Mouse (Mus musculus) yolk sac, embryonic 10.5 days (tissue): ENCODE results near the gene Bach2.

Experiments
- DNase-seq: peaks from one replicate; pipeline ENCODE4 v3.0.0-alpha.2; 2017; ENCODE audit warnings: low spot score

Gene Bach2

DNA sequence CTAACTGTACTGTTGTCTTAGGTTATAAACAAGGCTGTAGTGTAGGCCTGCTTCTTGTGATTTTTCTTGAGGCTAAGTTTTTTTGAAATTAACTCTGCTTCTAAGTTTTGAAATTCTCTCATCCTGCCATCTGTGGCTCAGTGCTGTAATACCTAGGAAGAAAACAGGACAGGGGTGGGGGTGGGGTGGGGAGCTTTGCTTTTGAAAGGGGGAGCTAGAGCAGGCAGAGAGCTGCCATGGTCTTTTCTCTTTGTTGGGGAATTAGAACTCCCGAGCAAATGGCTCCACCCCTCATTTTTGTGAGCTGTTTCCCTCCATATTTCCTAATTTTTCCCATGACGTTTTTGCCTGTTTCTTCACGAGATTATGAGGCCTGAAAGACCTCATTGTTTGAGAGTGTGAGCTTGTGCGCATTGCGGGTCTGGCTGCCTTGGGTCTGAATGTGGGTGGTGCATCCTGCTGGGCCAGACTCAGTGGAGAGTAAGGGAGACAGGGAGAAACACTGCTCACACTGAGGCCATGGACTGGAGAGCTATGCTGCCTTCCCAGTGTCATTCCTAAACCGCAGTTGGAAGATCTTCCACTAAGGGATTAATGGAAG is 58.6 kb downstream of the Bach2 start:
- DNase-seq = no peak

DNA sequence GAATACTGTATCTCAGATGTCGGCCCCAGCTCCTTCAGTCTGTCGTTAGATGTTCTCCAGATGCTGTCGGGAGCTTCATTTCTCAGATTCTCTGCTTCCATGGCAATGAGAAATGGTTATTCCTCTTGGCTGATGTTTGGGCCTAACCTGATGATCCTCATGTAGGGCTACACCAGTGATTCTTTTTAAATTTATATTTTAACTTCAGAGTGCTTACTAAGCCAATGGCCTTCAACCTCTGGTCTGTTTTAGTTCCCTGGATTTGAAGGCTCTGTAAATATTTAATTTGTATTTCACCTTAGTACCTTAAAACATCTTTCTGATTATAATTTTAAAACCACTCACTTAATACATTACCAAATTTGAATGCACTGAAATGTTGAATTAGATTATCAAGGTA is 60.6 kb downstream of the Bach2 start:
- DNase-seq = no peak

DNA sequence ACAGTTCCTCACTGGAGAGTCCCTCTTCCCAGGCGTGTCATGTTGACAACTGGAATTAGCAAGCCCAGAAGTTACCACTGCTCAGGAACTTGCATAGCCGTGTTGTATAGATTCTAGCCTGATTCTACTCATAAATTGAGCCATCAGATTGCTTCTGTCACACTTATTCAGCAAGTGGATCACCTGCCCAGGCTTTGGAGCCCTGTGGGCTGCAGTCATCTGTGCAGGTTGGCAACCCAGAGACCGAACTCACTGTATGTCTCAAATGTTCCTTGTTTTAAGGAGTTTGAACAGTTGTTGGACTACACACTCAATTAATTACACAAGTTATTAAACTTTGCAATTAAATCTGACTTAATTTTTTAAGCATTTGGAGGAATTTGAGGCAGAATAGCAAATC is 61.4 kb downstream of the Bach2 start:
- DNase-seq = no peak

DNA sequence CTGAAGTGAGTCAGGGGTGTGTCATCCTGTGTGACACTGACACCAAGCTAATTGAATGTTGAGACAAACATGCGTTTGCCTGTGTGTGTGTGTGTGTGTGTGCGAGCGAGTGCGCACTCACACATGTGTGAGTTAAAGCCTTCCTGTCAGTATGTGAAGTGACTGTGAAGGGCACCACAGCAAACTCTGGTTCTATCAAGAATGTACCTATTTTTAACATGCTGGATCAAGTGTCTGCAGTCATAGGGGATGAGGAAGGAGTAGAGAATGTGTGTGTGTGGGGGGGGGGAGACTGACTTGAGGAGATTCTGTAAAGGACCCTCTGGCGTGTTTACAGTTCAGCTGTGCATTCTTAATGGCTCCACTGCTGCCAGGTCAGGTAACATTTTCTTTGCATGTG is 64.1 kb downstream of the Bach2 start:
- DNase-seq = no peak

DNA sequence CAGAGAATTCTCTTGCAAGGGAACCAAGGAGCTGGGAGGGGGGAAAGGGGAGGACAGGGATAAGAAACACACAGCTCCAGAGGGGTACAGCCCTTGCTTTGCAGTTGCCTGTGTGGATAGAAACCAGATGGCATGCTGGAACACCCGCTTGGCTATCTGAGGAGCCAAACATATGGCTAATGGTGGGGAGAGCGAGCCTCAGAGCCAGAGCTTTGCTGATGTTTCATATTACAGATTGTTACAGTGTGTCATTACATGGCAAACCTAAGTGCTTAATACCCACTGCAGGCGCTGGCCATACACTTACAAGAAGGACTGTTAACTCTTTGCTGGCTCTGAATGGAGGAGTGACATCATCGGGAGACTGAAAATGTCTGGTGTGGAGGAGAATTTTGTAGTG is 64.5 kb downstream of the Bach2 start:
- peak; percentile 60 for DNase-seq

DNA sequence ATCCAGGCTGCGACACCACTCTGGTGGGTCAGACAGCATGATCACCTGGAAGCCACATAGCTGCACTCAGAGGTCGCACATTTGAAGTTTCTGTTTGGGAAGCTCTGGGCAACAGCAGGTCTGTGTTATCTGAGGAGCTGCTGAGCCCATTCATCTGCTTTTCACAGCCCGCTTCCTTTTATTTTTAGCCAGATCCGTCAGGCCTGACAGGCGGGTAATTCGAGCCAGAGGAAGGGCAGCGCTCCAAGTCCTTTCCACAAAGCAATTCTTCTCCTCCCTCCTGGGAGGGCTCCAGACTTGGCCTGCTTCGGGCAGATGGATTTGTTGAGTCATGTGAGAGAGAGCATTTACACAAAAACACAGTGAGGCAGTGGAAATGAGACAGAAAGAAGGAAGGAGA is 65.1 kb downstream of the Bach2 start:
- DNase-seq = peak; percentile 79

DNA sequence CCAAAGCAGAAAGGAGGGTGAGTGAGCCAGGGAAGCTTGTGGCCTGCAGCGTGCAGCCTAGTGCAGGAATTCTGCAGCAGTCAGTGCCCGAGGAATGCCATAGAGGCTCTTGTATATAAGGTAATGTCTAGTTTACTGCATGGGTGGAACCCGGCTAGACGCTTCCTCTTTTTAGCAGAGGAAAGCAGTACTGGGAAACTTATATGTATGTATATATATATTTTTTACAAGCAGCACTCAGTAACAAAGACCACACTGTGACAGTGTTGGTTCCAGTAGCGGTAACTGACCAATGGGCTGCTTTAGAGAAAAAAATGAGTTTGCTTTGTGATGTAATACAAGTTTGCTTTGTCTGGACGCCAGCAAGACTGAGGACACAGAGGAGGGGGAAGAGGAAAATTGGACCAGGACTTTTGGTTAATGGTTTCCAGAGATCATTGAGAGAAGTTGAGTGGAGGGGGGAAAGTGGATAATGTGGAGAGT is 65.7 kb downstream of the Bach2 start:
- no peak for DNase-seq

DNA sequence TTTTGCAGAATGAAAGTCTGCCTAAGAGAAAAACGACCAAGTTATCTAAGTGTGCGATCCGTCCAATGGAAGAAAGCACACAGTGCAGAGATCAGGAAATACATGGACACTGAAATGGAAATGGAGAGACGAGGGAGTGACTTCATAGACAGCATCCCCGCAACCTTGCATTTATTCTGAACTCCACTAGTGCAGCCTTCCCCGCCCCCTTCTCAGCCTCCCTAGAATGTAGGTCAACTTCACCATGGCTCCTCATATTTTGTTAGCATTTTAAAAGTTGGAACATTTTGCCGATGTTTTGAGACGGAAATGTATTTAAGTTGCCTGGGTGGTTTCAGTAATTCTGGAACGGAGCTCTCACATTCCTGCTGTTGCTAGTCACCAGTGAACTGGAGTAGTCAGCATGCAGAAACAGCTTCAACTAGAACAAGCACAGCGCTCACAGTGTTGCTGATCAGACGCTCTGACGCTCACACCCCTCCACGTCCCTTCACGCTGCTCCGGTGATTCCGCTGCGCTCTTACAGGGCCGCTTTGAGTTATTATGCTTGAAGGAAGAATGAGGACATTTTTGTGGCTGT is 66.5 kb downstream of the Bach2 start:
- no peak for DNase-seq

DNA sequence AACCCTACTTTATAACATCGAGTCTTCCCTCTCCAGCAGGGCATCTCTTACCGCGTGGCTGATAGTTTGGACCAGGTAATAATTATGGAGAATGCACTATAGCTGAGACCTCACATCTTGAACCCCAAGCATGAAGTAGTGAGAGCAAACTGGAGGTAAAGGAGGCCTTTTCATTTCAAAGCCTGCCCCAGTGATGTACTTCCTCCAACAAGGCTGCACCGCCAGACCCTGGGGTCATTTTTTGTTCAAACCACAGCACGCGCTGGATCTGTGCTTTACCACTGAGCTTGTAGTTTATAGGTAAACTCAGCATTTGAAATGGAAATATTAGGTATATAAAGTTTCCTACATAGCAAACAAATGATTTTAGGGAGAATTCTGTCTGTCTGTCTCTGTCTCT is 67.1 kb downstream of the Bach2 start:
- DNase-seq = no peak

DNA sequence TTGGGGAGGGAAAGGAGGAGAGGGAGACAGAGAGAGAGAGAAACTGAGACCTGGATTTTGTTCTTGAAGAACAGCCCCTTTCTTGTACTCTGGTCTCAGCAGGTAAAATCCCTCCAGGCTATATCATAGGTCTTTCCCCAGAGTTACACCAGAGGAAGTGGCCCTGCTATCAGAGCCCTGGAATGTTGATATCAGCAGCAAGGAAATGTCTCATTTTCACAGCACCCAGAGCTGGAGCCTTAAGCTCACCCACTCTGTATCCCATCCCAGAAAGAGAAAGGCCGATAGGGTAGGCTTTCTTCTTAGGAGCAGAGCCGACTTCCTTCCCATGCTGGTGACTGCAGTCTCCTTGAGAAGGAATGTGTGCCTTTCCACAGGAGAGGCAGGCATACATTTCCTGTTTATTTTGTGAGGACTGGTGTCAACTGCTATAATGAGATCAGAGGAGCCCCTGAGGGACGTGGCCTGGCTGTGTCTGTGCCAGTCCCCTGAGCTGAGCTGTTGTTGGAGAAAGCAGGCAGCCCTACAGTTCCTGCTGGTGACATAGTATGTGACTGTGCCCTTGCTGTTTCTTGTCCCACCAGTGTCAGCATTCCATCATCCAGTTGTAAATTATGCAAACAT is 67.7 kb downstream of the Bach2 start:
- no peak for DNase-seq

DNA sequence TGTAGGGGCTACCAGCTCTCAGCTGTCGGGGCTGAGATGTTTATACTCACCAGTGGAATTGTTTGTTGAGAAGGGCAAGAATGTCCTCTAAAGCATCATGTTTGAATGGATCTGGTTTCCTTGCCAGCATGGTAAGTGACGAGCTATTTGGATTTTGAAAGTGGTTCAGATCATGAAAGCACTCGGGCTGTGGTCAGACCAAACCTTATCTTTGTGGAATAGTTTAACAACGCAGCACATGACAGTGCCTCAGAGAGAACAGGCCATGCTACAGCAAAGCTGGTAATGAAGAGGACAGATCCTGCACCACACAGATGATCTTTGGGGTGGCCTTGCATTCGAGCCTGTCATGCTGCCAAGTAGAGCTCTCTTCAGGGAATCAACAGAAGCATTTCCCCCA is 68.6 kb downstream of the Bach2 start:
- DNase-seq = no peak

DNA sequence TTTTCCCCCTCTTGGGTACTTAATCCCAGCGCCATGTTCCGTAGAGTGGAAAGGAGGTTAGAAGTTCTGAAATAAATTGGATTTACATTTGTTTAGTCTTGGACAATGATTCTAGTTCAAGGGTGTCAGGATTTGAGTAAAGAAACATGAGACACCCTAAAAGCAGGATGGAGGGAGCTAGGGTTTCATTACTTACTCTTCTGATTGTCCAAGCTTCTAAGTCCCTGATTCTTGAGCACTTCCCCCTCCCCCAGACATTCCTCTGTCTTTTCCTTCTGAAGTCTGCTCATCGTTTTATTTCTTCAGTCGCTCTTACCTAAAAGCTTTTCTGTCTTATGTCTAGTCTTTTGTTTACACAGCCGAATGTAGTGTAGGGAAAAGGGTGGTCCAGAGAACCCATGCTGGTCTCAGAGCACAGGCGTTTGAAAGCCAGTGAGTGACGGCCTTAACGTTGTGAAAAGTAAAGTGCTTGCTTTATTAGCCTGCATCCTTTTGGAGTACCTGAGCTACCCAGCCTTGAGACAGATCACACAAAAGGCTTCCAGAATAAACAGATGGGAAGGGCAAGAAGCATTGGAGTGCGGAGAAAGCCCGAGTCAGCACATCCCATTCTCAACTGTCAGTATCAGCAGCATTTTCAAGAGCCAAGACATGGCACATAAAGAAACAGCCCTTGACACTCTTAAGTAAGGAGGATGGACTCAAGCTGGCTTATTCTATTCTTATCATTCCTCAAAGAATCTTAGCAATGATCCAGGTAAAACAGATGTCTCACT is 73.8 kb downstream of the Bach2 start:
- no peak for DNase-seq

DNA sequence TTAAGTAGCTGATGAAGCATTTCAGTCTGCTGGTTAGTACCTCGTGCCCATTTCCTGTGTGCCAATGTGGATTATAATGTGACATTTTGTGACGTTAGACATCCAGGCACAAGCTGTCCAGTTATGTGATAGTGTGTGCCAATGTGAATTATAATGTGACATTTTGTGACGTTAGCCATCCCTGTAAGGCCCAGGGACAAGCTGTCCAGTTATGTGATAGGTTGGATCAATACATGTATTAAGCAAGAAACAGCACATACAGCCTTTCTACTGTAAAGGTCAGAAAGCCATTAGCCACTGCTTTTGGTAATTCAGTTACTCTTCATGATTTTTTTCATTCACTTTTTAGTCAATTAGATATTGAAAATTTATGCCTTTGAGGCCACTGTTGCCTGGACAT is 76.3 kb downstream of the Bach2 start:
- no peak for DNase-seq

DNA sequence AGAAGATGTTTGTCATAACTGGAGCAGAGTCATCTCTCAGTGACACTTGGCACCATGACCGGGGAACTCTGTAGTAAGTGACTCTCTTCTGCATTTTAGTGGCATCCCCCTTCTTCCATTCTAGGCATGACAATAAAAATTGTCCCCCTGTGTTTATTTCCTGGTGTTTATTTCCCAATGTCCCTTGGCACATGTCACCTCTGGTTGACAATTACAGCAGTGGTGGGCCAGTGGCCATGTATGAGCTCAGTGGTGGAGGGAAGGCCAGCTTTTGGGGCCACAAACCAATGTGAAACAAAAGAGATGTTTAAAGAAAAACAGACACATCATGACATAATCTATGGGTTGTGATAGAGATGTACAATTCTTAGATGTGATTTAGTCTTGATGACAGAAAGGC is 80.0 kb downstream of the Bach2 start:
- DNase-seq = no peak

DNA sequence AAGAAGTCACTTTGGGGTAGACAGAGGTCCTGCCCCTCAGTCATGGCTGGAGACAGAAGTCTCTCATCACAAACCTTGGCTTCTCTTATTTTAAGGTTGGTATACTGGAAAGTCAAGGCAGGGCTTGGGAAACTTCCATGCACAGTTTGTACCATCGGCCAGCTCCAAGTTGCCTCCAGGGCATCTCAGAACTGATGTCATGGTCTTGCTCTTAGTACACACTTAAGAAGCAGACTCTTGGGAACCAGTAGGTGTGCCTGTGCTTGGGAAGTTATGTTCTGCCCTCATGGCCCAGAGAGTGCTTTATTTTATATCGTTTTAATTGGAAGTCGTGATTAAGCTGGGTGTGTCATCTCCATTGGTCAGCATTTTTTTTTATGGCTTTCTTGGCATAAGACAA is 80.7 kb downstream of the Bach2 start:
- DNase-seq = no peak

DNA sequence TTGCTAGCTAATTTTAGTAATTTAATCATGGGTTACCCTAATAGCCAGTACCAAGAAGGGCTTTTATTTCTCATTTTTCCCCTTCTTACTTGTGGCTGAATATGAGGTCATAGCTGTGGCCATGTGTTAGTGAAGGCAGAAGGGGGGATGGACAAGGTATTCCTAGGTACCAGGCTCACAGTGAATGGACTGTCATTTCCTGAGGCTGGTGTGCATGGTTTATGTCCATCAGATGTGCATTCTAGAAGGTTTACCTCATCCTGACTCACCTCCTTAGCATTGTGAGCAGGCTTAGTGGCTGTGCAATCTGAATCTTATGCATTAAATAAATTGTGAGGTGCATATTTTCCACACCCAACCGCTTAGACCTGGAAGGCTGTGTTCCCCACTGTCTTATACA is 81.4 kb downstream of the Bach2 start:
- DNase-seq = no peak

DNA sequence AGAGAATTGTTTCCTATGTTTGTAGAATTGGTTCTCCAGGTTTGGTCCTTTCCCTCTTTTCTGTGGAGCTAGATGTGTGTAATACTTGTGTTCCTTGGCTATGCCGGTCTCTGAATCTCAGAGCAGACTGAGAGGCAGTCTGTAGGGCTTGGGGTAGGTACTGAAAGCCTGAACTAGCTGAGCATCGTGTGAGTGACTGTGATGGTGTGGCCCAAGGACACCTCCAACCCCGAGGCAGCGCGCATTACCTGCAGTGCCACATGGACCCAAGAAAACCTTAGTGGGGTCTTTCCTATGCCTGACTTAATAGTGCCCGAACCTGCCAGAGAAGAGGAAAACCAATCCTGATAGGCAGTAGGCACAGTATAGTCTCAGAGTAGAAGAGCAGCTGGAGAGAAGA is 85.5 kb downstream of the Bach2 start:
- no peak for DNase-seq

DNA sequence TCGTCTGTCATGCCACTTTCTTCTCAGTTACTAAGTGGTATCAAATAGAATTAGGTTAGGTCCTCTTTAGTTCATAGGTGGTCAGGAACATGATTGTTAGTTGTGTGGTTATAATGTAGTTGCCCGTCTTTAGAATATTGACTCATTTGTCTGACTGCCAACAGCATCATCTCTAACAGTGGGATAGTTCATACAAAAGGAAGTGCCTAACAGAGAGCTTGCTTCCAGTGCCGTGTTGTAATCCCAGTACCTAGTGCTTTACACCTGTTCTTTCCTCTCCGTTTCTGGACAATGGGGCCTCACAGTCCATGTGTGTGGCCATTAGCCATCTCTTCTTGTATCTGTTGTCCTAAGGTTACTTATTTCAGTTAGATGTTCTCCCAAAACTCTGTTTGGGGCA is 86.4 kb downstream of the Bach2 start:
- DNase-seq = no peak

DNA sequence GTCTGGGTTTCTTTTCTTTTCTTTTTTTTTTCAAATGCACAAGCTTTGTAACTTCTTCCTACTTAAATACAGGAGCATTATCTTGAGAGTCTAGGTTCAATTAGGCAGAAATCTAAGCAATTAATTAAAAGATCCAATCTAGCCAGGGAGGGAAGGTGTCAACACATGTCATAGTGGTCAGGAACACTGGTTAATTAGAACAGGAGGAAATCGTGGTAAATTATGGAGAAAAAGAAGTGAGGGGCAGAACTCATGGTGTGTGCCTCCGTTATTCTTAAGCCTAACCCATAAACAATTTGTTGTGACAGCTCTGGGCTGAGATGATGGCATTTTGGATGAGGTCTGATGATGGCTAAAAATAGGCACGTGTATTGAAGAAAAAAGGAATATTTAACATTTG is 87.0 kb downstream of the Bach2 start:
- no peak for DNase-seq

DNA sequence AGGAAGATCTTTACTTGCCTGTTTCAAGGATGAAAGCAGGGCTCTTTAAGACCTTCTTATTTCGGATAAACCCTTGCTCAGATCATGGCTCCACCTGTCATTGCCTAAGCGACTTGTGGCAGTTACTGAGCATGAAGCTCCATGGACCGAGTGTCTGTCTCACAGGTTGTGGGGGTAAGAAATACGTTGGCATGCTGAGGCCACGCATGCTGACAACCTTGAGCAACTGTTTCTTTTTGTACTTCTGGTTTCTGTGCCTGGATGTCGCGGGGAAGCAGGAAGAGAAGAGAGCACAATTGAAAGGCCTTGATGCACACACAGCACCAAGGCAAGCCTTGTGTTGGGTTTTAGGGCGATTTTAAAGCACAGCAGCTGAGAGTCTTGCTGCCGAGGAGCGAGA is 87.7 kb downstream of the Bach2 start:
- DNase-seq = no peak

DNA sequence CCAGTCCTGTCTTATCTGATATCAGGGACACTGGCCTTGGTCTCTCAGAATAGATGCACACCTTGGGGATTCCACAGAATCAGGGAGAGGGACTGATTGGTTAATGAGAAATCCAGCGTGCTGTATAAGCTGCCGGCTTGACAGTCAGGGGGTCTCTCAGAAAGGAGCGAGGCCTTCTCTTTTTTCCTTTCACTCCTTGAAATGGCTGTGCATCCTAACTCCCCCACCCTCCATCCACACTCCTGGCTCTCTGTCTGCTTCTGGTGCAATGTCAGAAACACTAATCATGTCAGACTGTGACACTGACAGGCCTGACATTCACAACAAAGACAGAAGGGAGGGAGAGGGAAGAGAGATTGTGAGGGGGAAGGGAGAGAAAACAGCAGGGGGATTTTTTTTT is 88.3 kb downstream of the Bach2 start:
- no peak for DNase-seq

DNA sequence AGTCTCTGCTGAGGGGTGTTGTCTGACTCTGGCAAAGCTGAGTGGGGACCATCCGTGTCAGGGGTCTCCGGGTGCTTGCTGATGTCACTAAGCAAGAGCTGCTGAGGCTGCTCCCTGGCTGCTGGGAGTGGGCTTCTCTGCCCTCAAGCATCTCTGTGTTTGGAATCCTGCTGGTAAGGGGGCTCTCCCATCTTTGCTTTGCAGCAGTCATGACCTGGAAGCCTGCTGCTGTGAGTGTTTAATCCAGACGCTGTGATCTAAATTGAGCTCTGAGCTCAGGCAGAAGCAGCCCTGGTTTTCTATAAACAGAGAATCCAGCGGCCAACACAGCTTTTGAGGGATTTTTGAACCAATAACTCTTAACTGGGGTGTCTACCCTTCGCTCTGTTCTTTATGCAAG is 89.0 kb downstream of the Bach2 start:
- no peak for DNase-seq

DNA sequence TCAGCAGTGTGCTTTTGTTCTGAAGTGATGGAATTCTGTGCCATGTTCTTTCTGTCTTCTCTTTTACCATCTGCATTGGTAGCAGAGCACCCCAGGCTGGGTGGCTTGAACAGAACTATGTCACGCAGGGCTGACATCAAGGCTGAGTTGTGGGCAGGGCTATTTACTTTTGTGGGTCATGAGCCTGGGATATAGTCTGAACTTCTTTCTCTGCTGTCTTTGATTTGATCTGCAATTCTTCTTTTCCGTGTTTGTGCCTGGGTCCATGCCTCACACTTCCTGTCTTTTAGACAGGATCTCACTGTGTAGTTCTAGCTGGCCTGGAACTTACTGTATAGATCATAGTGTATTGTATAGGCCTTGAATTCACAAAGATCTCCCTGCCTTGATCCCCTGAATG is 90.0 kb downstream of the Bach2 start:
- no peak for DNase-seq
